In genomic region chr5:38813391-38814109, GRCm38 (mm10) we compare ENCODE assay signal across 10 mouse cellular contexts.
A peak's percentile ranks its signal among the peaks of the same experiment; 100 is the strongest.
DNase-seq lines count a peak whose midpoint lies in the region; ATAC-seq lines count a peak whose summit lies in the region.
"Had no signal": no experiment of that assay in that cellular context is flagged by ENCODE, and none has a peak within 500 bp of the region (broad histone marks: within the 10 kb centered on the region; RNA-seq: fewer than 3 reads in every experiment).

No protein-coding gene starts in this region.

- H3K27ac ChIP-seq in embryonic facial prominence, embryonic 13.5 days, result no peak overlapping the region
- peak overlapping the region; percentile 64 for H3K27ac ChIP-seq in forebrain, embryonic 16.5 days (ENCODE audit: low read length)
- H3K27ac ChIP-seq in midbrain, embryonic 16.5 days (ENCODE audit: low read length), result no peak overlapping the region

- H3K9me3 ChIP-seq in embryonic facial prominence, embryonic 13.5 days, result no peaks in the 10 kb centered on the region
- H3K9me3 ChIP-seq in forebrain, embryonic 16.5 days (ENCODE audit: control insufficient read depth, low read length), result no peaks in the 10 kb centered on the region
- no peaks in the 10 kb centered on the region for H3K9me3 ChIP-seq in midbrain, embryonic 16.5 days (replicated peaks; ENCODE audit: control insufficient read depth, low read length, poor library complexity, severe bottlenecking)

- no peak overlapping the region for H3K9ac ChIP-seq in embryonic facial prominence, embryonic 13.5 days
- H3K9ac ChIP-seq in forebrain, embryonic 16.5 days (replicated peaks; ENCODE audit: low read depth, low read length), result no peak overlapping the region
- no peak overlapping the region for H3K9ac ChIP-seq in midbrain, embryonic 16.5 days (ENCODE audit: low read depth, low read length)

- H3K4me1 ChIP-seq in embryonic facial prominence, embryonic 13.5 days, result peaks cover 23% of the 10 kb centered on the region
- peaks cover 17% of the 10 kb centered on the region for H3K4me1 ChIP-seq in forebrain, embryonic 16.5 days (replicated peaks; ENCODE audit: control insufficient read depth, insufficient read depth, low read length)
- H3K4me1 ChIP-seq in midbrain, embryonic 16.5 days (ENCODE audit: control insufficient read depth, insufficient read depth, low read length), result no peaks in the 10 kb centered on the region

- 15% methylated on average over 9 of the region's 9 CpGs for WGBS in embryonic facial prominence, embryonic 13.5 days
- 20% methylated on average over 9 of the region's 9 CpGs for WGBS in forebrain, embryonic 16.5 days
- 42% methylated on average over 9 of the region's 9 CpGs for WGBS in midbrain, embryonic 16.5 days

- H3K4me2 ChIP-seq in embryonic facial prominence, embryonic 13.5 days, result no peak overlapping the region
- peak overlapping the region; percentile 9; the same call in 1 of the 2 replicates for H3K4me2 ChIP-seq in forebrain, embryonic 16.5 days (ENCODE audit: low read length)
- H3K4me2 ChIP-seq in midbrain, embryonic 16.5 days (ENCODE audit: low read length), result no peak overlapping the region

- 0 out of 2 replicates have a peak, but pooled peaks have one; percentile 66 for ATAC-seq in embryonic facial prominence, embryonic 13.5 days (ENCODE audit: insufficient number of reproducible peaks, insufficient read depth, low FRiP score, low TSS enrichment, low read depth)
- ATAC-seq in forebrain, embryonic 16.5 days, result peak; percentile 67
- peak; percentile 52 for ATAC-seq in midbrain, embryonic 16.5 days
- ATAC-seq: intestine, embryonic 16.5 days had no signal

- peak; percentile 11 to 18 for DNase-seq in layer of hippocampus, postnatal 14 days (ENCODE audit: low spot score in 2 of 2)
- DNase-seq in layer of hippocampus, adult 8-10 months (ENCODE audit: low spot score in 2 of 2), result no peak
- no peak for DNase-seq in adrenal gland, postnatal 14 days
- no peak for DNase-seq in lung, postnatal 14 days
- DNase-seq: cerebellum, adult 8-10 months; gastrocnemius, postnatal 36 days had no signal

- H3K27me3 ChIP-seq in embryonic facial prominence, embryonic 13.5 days, result no peaks in the 10 kb centered on the region
- no peaks in the 10 kb centered on the region for H3K27me3 ChIP-seq in forebrain, embryonic 16.5 days (replicated peaks; ENCODE audit: control insufficient read depth, insufficient read depth, low read length)
- H3K27me3 ChIP-seq in midbrain, embryonic 16.5 days (ENCODE audit: control insufficient read depth, insufficient read depth, low read depth, low read length), result no peaks in the 10 kb centered on the region

- no peaks in the 10 kb centered on the region for H3K36me3 ChIP-seq in embryonic facial prominence, embryonic 13.5 days
- H3K36me3 ChIP-seq in forebrain, embryonic 16.5 days (ENCODE audit: control insufficient read depth, insufficient read depth), result no peaks in the 10 kb centered on the region
- H3K36me3 ChIP-seq in midbrain, embryonic 16.5 days (ENCODE audit: control insufficient read depth, insufficient read depth, low read length), result no peaks in the 10 kb centered on the region

- no peak overlapping the region for H3K4me3 ChIP-seq in embryonic facial prominence, embryonic 13.5 days
- no peak overlapping the region for H3K4me3 ChIP-seq in forebrain, embryonic 16.5 days (replicated peaks; ENCODE audit: low read length)
- no peak overlapping the region for H3K4me3 ChIP-seq in midbrain, embryonic 16.5 days (ENCODE audit: low read depth, low read length)

Comparison
In these comparisons a context has a peak if more than half of its experiments do, and no peak if none do; other contexts are left out.
1. DNase-seq: peak in layer of hippocampus, postnatal 14 days (2 of 2); none in layer of hippocampus, adult 8-10 months (0 of 2), adrenal gland, postnatal 14 days (single experiment) and lung, postnatal 14 days (single experiment).
2. Peak in every context shown above with its lines, with median percentiles within 50 percentile points of each other: ATAC-seq.